Mouse (Mus musculus): ENCODE measurements around the gene Ipo9. TPM values are rescaled to one million over a fixed set of nuclear protein-coding genes. Genes with fewer than 3 reads are reported as not detected.

Gene Ipo9
- polyA plus RNA-seq, 1 experiment from 2014 or later = 104 TPM

GRCm38 (mm10) chr1:135380071-135380991 lies 50.0 kb downstream of the Ipo9 start:
- Histone ChIP-seq H3K27ac (replicated peaks) (0 out of 2 replicates have a peak overlapping the region, but pooled peaks have one; percentile 18), H3K27me3 (no peaks in the 10 kb centered on the region), H3K4me3 (no peak overlapping the region), H3K4me1 (replicated peaks) (peaks cover 15% of the 10 kb centered on the region; the same call in 1 of the 2 replicates), H3K36me3 (peaks cover 38% of the 10 kb centered on the region), H3K9me3 (no peaks in the 10 kb centered on the region), H3K9ac (no peak overlapping the region), H3K4me2 (no peak overlapping the region)
- ATAC-seq (ENCODE audit: low read depth) = no peak
- WGBS = 66% methylated on average over 15 of the region's 15 CpGs

- no peak for ATAC-seq (ENCODE audit: low read depth)
- Histone ChIP-seq H3K4me1 (replicated peaks) (peaks cover 25% of the 10 kb centered on the region), H3K9ac (no peak overlapping the region), H3K36me3 (peaks cover 25% of the 10 kb centered on the region), H3K4me2 (no peak overlapping the region), H3K27ac (replicated peaks) (no peak overlapping the region), H3K27me3 (no peaks in the 10 kb centered on the region), H3K9me3 (no peaks in the 10 kb centered on the region), H3K4me3 (no peak overlapping the region)
- 78% methylated on average over 2 of the region's 2 CpGs for WGBS
Observed at GRCm38 (mm10) chr1:135379048-135379447, 51.3 kb downstream of the Ipo9 start.

GRCm38 (mm10) chr1:135378576-135378975 lies 51.7 kb downstream of the Ipo9 start:
- H3K9me3 ChIP-seq = no peaks in the 10 kb centered on the region
- H3K4me1 ChIP-seq (replicated peaks) = peaks cover 29% of the 10 kb centered on the region
- no peak overlapping the region for H3K4me2 ChIP-seq
- no peak overlapping the region for H3K4me3 ChIP-seq
- no peak overlapping the region for H3K27ac ChIP-seq (replicated peaks)
- no peak overlapping the region for H3K9ac ChIP-seq
- ATAC-seq (ENCODE audit: low read depth) = no peak
- no peaks in the 10 kb centered on the region for H3K27me3 ChIP-seq
- 72% methylated on average over 9 of the region's 9 CpGs for WGBS
- H3K36me3 ChIP-seq = peaks cover 20% of the 10 kb centered on the region

- peaks cover 44% of the 10 kb centered on the region for H3K4me1 ChIP-seq (replicated peaks)
- no peaks in the 10 kb centered on the region for H3K9me3 ChIP-seq
- no peaks in the 10 kb centered on the region for H3K36me3 ChIP-seq
- peak within 1 kb of the TSS; percentile 81 for H3K27ac ChIP-seq (replicated peaks)
- peak within 1 kb of the TSS; percentile 79 for H3K4me3 ChIP-seq
- peak; percentile 83 for ATAC-seq (ENCODE audit: low read depth)
- no peaks in the 10 kb centered on the region for H3K27me3 ChIP-seq
- 3% methylated on average over 29 of the region's 38 CpGs for WGBS
- peak within 1 kb of the TSS; percentile 91 for H3K4me2 ChIP-seq
- H3K9ac ChIP-seq = peak within 1 kb of the TSS; percentile 93
Observed at GRCm38 (mm10) chr1:135374868-135375581, 55.3 kb downstream of the Ipo9 start, which contains the start of gene Shisa4. TSS of gene Shisa4 (minus strand) at chr1:135375237.

- ATAC-seq (ENCODE audit: low read depth) = peak; percentile 24
- H3K9ac ChIP-seq = peak overlapping the region; percentile 93
- 2% methylated on average over 19 of the region's 19 CpGs for WGBS
- peaks cover 46% of the 10 kb centered on the region for H3K4me1 ChIP-seq (replicated peaks)
- no peaks in the 10 kb centered on the region for H3K36me3 ChIP-seq
- peak overlapping the region; percentile 79 for H3K4me3 ChIP-seq
- H3K4me2 ChIP-seq = peak overlapping the region; percentile 91
- H3K9me3 ChIP-seq = no peaks in the 10 kb centered on the region
- peak overlapping the region; percentile 81 for H3K27ac ChIP-seq (replicated peaks)
- no peaks in the 10 kb centered on the region for H3K27me3 ChIP-seq
Observed at GRCm38 (mm10) chr1:135374175-135374867, 56.0 kb downstream of the Ipo9 start.

GRCm38 (mm10) chr1:135373171-135373677 lies 57.1 kb downstream of the Ipo9 start:
- Histone ChIP-seq H3K4me2 (peak overlapping the region; percentile 91), H3K4me1 (replicated peaks) (peaks cover 56% of the 10 kb centered on the region), H3K27me3 (no peaks in the 10 kb centered on the region), H3K27ac (replicated peaks) (no peak overlapping the region), H3K4me3 (peak overlapping the region; percentile 30), H3K36me3 (no peaks in the 10 kb centered on the region), H3K9ac (peak overlapping the region; percentile 57), H3K9me3 (no peaks in the 10 kb centered on the region)
- WGBS = 66% methylated on average over 4 of the region's 4 CpGs
- no peak for ATAC-seq (ENCODE audit: low read depth)

- no peaks in the 10 kb centered on the region for H3K27me3 ChIP-seq
- no peak overlapping the region for H3K27ac ChIP-seq (replicated peaks)
- H3K9ac ChIP-seq = no peak overlapping the region
- peak overlapping the region; percentile 88; the same call in 1 of the 2 replicates for H3K4me2 ChIP-seq
- no peak overlapping the region for H3K4me3 ChIP-seq
- ATAC-seq (ENCODE audit: low read depth) = no peak
- H3K36me3 ChIP-seq = no peaks in the 10 kb centered on the region
- WGBS = 80% methylated on average over 5 of the region's 5 CpGs
- H3K4me1 ChIP-seq (replicated peaks) = peaks cover 53% of the 10 kb centered on the region
- no peaks in the 10 kb centered on the region for H3K9me3 ChIP-seq
Observed at GRCm38 (mm10) chr1:135369415-135369814, 60.9 kb downstream of the Ipo9 start.

- peaks cover 49% of the 10 kb centered on the region for H3K4me1 ChIP-seq (replicated peaks)
- no peaks in the 10 kb centered on the region for H3K27me3 ChIP-seq
- no peaks in the 10 kb centered on the region for H3K36me3 ChIP-seq
- peak overlapping the region; percentile 45 for H3K4me3 ChIP-seq
- ATAC-seq (ENCODE audit: low read depth) = peak; percentile 25; the same call in 1 of the 2 replicates
- peak overlapping the region; percentile 88 for H3K4me2 ChIP-seq
- H3K9me3 ChIP-seq = no peaks in the 10 kb centered on the region
- WGBS = 7% methylated on average over 14 of the region's 14 CpGs
- H3K9ac ChIP-seq = peak overlapping the region; percentile 70; the same call in 1 of the 2 replicates
- H3K27ac ChIP-seq (replicated peaks) = no peak overlapping the region
Observed at GRCm38 (mm10) chr1:135368982-135369381, 61.3 kb downstream of the Ipo9 start.

GRCm38 (mm10) chr1:135368245-135368644 lies 62.1 kb downstream of the Ipo9 start:
- H3K36me3 ChIP-seq = no peaks in the 10 kb centered on the region
- peak; percentile 79 for ATAC-seq (ENCODE audit: low read depth)
- H3K27ac ChIP-seq (replicated peaks) = no peak overlapping the region
- peak overlapping the region; percentile 88 for H3K4me2 ChIP-seq
- peak overlapping the region; percentile 70 for H3K9ac ChIP-seq
- H3K4me1 ChIP-seq (replicated peaks) = peaks cover 42% of the 10 kb centered on the region
- no peaks in the 10 kb centered on the region for H3K27me3 ChIP-seq
- under 1% methylated on average over 20 of the region's 20 CpGs for WGBS
- peak overlapping the region; percentile 45 for H3K4me3 ChIP-seq
- no peaks in the 10 kb centered on the region for H3K9me3 ChIP-seq

- no peak overlapping the region for H3K9ac ChIP-seq
- H3K27me3 ChIP-seq = no peaks in the 10 kb centered on the region
- WGBS = 77% methylated on average over 8 of the region's 8 CpGs
- H3K4me1 ChIP-seq (replicated peaks) = peaks cover 36% of the 10 kb centered on the region
- H3K36me3 ChIP-seq = no peaks in the 10 kb centered on the region
- H3K4me2 ChIP-seq = no peak overlapping the region
- no peak for ATAC-seq (ENCODE audit: low read depth)
- no peak overlapping the region for H3K27ac ChIP-seq (replicated peaks)
- H3K4me3 ChIP-seq = no peak overlapping the region
- no peaks in the 10 kb centered on the region for H3K9me3 ChIP-seq
Observed at GRCm38 (mm10) chr1:135367595-135367994, 62.7 kb downstream of the Ipo9 start.

- 90% methylated on average over 7 of the region's 7 CpGs for WGBS
- no peaks in the 10 kb centered on the region for H3K27me3 ChIP-seq
- no peak overlapping the region for H3K27ac ChIP-seq (replicated peaks)
- peaks cover 30% of the 10 kb centered on the region for H3K4me1 ChIP-seq (replicated peaks)
- H3K9ac ChIP-seq = no peak overlapping the region
- no peak overlapping the region for H3K4me2 ChIP-seq
- ATAC-seq (ENCODE audit: low read depth) = no peak
- no peaks in the 10 kb centered on the region; the same call in 1 of the 2 replicates for H3K9me3 ChIP-seq
- no peak overlapping the region for H3K4me3 ChIP-seq
- no peaks in the 10 kb centered on the region for H3K36me3 ChIP-seq
Observed at GRCm38 (mm10) chr1:135367005-135367404, 63.3 kb downstream of the Ipo9 start.

Data from neural tube, embryonic 13.5 days (tissue).